Mouse (Mus musculus) spleen, embryonic (tissue): ENCODE results near the gene Ap1b1.

Experiments used
- CTCF ChIA-PET: fragments of 350-600 bp; sonication (Branson Sonifier 250); formaldehyde crosslinking; loops from one replicate; lab custom pipeline; 2022; lab: Charles Lee

The Ap1b1 gene

GRCm38 (mm10) chr11:4983538-4983937 lies 3.1 kb upstream of the Ap1b1 start:
- CTCF ChIA-PET = interaction anchor here (0.5 to 0.7 kb wide), 4 partner anchors 10 to 1405 kb away, joined by 3 to 6 read pairs (median 4); no protein-coding TSS in a partner anchor

- CTCF ChIA-PET = interaction anchor here (0.6 kb wide), 1 partner anchor 11 kb away, joined by 4 read pairs; no protein-coding TSS in a partner anchor
These were observed 2.4 kb upstream of the Ap1b1 start for GRCm38 (mm10) chr11:4984249-4984648.

- CTCF ChIA-PET = no interaction called here
These were observed 1.8 kb upstream of the Ap1b1 start for GRCm38 (mm10) chr11:4984799-4985198.

- CTCF ChIA-PET = interaction anchor here (0.9 kb wide), 1 partner anchor 112 kb away, joined by 3 read pairs; no protein-coding TSS in a partner anchor
These were observed 846 bp downstream of the Ap1b1 start for GRCm38 (mm10) chr11:4987487-4987852.

- CTCF ChIA-PET = interaction anchor here (0.8 kb wide), 1 partner anchor 57 kb away, joined by 9 read pairs; no protein-coding TSS in a partner anchor
These were observed 2.6 kb downstream of the Ap1b1 start for GRCm38 (mm10) chr11:4989187-4989586.

GRCm38 (mm10) chr11:4992471-4992870 lies 5.8 kb downstream of the Ap1b1 start:
- CTCF ChIA-PET = interaction anchor here (0.6 kb wide), 1 partner anchor 23 kb away, joined by 5 read pairs; no protein-coding TSS in a partner anchor

GRCm38 (mm10) chr11:4995676-4996075 lies 9.1 kb downstream of the Ap1b1 start:
- CTCF ChIA-PET = no interaction called here

- CTCF ChIA-PET = no interaction called here
These were observed 10.1 kb downstream of the Ap1b1 start for GRCm38 (mm10) chr11:4996621-4997199.

- CTCF ChIA-PET = no interaction called here
These were observed 11.7 kb downstream of the Ap1b1 start for GRCm38 (mm10) chr11:4998352-4998751.

- CTCF ChIA-PET = no interaction called here
These were observed 12.1 kb downstream of the Ap1b1 start for GRCm38 (mm10) chr11:4998762-4999161.

GRCm38 (mm10) chr11:5000241-5000640 lies 13.6 kb downstream of the Ap1b1 start:
- CTCF ChIA-PET = no interaction called here

- CTCF ChIA-PET = no interaction called here
These were observed 16.2 kb downstream of the Ap1b1 start for GRCm38 (mm10) chr11:5002826-5003225.

GRCm38 (mm10) chr11:5005528-5005927 lies 18.9 kb downstream of the Ap1b1 start:
- CTCF ChIA-PET = no interaction called here

GRCm38 (mm10) chr11:5007186-5007585 lies 20.6 kb downstream of the Ap1b1 start:
- CTCF ChIA-PET = interaction anchor here (0.6 kb wide), 1 partner anchor 109 kb away, joined by 3 read pairs; no protein-coding TSS in a partner anchor

GRCm38 (mm10) chr11:5008867-5009266 lies 22.2 kb downstream of the Ap1b1 start:
- CTCF ChIA-PET = no interaction called here

GRCm38 (mm10) chr11:5009354-5010074 lies 22.9 kb downstream of the Ap1b1 start:
- CTCF ChIA-PET = no interaction called here

GRCm38 (mm10) chr11:5010205-5010604 lies 23.6 kb downstream of the Ap1b1 start:
- CTCF ChIA-PET = no interaction called here

GRCm38 (mm10) chr11:5011480-5011879 lies 24.9 kb downstream of the Ap1b1 start:
- CTCF ChIA-PET = no interaction called here

- CTCF ChIA-PET = no interaction called here
These were observed 25.6 kb downstream of the Ap1b1 start for GRCm38 (mm10) chr11:5012213-5012715.

- CTCF ChIA-PET = no interaction called here
These were observed 29.1 kb downstream of the Ap1b1 start for GRCm38 (mm10) chr11:5015720-5016119.

GRCm38 (mm10) chr11:5016286-5016685 lies 29.7 kb downstream of the Ap1b1 start:
- CTCF ChIA-PET = no interaction called here

GRCm38 (mm10) chr11:5017506-5017905 lies 30.9 kb downstream of the Ap1b1 start:
- CTCF ChIA-PET = no interaction called here

- CTCF ChIA-PET = no interaction called here
These were observed 38.5 kb downstream of the Ap1b1 start for GRCm38 (mm10) chr11:5025108-5025507.
